Mouse (Mus musculus): ENCODE measurements around the gene Tmem50b.

Tmem50b gene

DNA sequence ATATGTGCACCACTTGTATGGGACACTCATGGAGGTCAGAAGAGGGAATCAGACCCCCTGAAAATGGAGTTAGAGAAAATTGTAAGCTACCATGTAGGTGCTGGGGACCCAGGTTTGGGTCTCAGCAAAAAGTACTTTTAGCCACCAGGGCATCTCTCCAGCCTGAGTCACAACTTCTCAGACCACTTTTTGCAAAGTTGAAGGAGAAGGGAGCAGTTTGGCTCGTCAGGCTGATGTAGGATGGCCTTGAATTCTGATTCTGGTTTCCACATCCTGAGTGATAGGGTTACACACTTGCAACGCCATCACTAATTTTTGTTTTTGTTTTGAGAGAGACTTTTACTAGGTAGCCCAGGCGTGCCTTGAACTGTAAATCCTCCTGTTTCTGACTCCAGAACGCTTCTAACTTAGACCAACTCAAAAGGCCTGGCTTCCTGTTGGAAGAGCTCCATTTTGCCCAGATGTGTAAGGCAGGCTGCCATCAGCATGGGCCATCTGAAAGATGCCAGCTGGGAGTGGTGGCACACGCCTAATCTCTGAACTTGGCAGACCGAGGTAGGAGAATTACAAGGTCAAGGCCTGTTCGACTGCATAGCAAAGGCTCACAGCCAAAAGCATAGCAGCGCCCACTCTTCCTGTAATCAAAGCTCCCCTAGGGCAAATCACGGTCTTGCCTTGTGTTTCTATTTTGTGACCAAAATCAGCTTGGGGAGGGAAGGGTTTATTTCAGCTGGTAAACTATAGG lies 12.1 kb upstream of the Tmem50b start:
- DNase-seq (ENCODE audit: low spot score in 2 of 2): no peak

DNA sequence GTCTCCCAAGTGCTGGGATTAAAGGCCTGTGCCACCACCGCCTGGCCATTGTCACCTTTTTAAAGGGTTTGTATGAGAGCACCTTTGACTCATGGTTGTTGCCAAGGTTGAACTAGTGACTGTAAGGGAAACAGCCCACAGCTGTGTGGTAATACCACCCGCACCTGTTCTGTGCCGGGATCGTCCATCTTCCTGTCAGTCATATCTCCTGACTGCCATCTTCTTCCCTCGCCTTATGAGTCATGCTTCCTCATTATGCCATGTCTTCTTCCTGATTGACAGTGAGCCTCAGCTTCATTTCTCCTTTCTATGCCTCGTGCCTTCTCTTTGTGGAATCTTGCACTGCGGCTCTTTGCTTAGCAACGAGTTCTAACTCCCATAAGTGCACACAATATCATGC lies 9.4 kb upstream of the Tmem50b start:
- DNase-seq (ENCODE audit: low spot score in 2 of 2): no peak

DNA sequence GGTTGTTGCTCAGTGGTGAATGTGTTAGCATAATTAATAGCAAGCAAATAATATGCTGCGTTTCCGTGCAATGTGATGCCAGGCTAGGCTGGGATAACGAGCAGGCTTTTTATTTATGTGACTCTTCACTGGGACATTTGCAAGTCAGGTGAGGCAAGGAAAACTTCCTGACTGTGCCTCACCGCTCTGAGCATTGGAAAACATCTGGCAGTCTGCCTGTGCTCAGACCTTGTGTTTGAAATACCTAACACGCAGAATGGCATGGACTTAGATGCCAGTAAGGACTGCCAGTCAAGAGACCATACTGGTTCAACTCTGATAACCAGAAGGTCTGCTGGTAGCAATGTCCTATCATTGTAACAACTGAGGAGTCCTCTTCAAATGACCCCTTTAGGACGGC lies 7.6 kb upstream of the Tmem50b start:
- no peak for DNase-seq (ENCODE audit: low spot score in 2 of 2)

DNA sequence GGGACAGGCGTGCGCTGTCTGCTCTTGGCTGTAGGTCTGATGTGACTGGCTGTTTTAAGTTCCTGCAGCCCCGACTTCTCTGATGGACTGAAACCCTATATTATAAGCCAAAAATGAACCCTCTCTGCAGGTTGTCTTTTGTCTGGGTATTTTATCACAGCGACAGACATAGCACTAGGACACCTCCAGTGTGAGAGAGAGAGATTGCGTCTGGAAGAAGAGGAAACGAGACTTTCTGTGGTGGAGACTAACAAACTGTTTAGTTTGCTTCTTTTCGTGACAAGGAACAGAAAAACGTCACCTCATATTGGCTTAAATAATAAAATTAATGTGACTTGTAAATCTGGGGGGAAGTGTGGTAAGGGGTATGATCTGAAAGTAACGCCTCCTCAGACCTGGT lies 4.1 kb upstream of the Tmem50b start:
- DNase-seq (ENCODE audit: low spot score in 2 of 2): no peak

DNA sequence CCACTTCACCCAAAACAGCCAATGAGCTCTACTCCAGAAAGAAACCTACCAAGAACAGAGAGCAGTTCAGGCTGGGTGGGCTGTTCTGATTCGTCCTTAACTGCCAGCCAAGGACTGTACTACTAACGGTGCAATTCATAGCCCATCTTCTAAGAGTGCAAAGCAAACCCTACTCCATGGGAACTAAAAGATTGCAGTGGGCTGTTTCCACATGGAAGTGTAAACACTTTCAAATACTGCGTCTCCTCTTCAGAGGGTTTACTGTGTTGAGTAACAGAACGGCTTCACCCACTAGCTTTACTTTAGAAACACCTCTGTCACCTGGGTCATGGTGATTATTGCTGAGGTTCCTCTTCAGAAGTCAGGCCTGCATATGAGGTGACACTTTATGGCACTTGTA lies 3.5 kb upstream of the Tmem50b start:
- no peak for DNase-seq (ENCODE audit: low spot score in 2 of 2)

DNA sequence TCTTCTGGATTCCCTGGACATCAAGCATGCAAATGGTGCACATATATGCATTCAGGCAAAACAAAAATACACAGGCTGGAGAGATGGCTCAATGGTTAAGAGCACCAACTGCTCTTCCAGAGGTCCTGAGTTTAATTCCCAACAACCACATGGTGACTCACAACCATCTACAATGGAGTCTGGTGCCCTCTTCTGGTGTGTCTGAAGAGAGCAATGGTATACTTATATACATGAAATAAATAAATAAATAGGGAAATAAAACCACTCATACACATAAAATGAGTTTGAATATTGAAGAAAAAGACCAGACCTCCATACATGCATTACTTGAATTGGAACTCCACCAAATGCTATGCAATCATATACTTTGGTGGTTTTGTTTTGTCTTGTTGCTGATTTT lies 1.6 kb upstream of the Tmem50b start:
- DNase-seq (ENCODE audit: low spot score in 2 of 2): no peak

DNA sequence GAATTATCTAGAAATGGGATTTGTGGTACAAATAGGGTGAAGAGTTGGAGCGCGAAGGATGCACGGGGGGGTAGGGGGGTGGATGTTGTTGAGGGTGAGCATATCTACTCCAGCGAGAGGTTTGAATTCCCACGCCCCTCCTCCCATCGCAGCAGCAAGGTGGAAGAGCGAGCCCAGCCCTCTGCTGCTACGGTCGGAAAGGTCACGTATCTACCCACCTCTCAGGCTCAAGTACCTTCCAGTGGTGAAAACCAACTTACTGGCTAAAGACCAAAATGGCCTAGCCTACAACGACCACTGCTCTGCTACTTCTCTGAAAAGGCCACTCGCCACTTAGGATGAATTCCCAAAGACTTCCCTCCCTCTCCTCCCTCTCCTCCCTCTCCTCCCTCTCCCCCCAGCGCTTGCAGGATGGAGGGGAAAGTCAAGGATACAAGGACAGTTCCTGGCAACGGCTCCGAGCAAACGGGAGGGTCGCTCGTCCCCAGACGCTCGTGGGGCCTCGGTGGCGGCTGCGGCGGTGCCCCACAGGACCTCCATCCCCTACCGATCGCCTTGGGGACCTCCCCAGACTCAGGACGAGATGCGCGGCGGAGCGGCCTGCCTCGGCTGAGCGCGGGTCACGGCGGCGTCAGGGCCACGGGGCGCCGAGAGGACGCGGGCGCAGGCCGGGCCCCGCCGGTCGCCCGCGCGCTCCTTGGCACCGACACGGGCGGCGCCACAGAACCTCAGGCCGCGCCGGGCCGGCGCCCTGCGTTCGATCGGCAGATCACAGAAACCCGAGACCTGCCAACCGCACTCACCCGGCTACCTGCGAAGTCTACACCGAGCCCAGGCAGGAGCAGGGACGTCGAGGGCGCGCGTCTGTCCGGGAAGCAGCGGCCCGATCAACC lies 575 bp downstream of the Tmem50b start:
- DNase-seq (ENCODE audit: low spot score in 2 of 2): no peak

DNA sequence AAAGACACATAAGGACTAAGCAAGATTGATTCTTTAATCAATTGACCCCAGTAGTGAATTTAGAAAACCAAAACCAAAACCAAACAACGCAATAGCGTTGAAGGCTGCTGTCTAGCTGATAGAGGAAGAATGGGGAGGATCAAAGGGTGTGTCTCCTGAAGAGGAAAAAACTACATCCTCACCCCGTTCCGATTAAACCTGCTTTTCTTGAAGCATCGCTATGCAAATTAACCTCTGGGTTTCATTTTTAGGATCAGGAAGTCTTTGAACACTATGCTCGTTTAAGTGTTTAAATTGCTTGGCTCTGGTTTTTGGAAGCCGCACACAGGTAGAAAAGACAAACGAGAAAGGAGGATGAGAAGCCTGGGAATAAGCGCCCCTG lies 1.2 kb downstream of the Tmem50b start:
- DNase-seq (ENCODE audit: low spot score in 2 of 2): no peak

DNA sequence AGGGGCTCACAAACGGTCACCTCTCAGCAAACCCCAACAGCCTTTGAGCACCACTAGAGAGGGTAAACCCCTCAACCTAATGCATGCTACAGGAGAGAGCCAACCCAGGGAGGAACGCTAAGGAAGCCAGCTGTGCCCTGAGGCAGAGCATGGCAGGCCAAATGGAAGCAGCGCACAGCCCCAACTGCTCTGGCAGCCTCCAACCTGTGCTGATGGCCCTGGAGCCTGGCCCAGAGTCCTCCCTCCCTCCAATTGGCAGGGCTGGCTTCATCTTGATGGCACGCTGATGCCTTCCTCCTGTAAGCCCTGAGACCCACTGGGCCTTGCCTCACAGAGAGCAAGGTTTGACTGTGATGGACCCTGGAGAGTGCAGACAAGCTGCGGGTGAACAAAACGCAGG lies 2.5 kb downstream of the Tmem50b start:
- no peak for DNase-seq (ENCODE audit: low spot score in 2 of 2)

DNA sequence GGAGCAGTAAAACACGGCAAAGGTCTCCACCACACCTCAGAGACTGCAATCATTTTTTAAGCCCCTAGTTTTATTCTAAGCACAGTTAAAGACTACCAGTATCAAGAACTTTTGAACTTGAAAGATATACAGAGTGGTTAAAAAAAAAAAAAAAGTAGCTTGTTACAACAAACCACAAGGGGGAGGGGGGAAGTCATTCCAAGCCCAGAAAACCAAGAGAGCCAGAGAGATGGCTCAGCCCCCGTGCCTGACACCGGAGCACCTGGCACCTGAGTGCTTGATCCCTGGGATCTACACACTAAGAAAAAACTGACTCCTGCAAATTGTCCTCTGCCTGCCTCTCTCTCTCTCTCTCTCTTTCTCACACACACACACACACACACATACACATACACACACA lies 4.3 kb downstream of the Tmem50b start:
- no peak for DNase-seq (ENCODE audit: low spot score in 2 of 2)

DNA sequence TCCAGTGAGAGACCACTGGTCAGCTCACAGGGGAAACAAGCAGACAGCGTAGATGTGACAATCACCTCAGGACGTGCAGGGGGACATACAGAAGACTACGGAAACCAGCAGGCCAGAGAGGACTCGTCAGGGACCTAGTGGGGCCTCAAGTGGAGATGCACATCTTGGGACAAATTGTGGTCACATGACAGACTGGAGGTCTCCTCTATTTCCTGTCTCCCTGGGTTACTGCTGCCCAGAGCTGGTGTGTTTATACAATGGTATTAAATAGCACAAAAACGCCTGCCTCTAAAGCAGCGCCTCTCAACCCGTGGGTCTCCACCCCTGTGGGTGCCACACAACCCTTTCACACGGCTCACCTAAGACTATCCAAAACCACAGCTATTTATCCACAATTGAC lies 5.4 kb downstream of the Tmem50b start:
- no peak for DNase-seq (ENCODE audit: low spot score in 2 of 2)

DNA sequence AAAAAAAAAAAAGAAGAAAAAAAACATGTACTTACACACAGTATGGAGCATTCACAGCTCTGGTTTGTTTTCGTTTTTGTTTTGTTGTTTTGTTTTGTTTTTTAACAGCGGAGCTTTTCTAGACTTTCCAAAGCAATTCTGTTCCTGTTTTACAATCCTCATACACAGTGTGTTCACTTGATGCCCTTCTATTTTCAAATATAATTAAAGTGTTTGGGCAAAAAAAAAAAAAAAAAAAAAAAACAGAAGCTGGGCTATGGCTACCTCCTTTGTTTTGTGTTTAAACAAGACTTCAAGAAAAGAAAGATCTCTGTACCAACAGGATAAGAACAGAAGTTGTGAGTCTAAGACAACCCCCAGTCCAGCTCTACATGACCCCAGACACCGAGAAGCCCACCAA lies 8.9 kb downstream of the Tmem50b start:
- no peak for DNase-seq (ENCODE audit: low spot score in 2 of 2)

DNA sequence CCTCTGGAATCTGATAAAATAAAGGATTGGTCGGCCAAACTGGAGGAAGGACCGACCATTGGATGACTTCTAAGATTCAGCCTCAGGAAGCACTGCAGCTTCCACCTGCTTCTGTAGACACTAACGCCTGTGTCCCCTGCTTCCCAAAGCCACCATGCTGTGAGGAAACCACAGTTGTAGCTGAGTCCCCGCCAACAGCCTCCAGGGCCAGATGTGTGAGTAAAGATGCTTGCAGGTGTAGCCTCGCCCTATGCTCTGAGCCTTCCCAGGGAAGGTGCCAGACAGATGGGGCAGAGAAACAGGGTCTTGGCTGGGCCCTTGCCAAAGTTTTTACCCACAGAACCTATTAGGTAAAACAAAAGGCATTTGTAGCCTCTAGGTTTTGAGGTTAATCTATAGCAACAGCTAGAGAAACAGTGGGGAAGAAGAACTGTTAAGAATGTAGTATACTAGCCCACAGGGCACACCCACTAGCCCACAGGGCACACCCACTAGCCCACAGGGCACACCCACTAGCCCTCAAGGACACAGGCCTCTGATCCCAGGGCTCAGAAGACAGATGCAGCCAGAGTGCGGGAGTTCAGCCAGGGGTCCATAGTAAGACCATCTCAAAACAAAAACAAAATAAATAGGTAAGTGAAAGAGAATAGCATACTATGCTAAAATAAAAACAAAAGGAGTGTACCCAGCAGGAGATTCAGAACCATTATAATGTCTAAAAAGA lies 9.7 kb downstream of the Tmem50b start:
- no peak for DNase-seq (ENCODE audit: low spot score in 2 of 2)

DNA sequence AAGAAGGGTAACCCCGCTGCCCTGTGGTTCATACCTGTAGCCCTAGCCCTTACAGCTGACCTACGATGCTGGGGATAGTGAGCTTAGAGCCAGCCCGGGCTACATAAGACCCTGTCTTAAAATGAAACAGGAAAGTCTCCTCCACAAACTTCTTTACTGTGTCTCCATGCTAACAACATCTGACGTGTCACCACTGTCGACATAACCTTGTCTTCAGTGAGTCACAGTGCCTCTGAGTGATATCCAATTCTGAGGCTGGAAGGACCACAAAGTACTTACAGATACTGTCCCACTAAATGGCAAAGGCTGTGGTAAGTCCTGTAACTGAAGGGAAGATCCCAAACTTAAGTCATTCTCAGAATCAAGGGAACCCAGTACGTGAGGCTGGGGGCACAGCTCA lies 11.4 kb downstream of the Tmem50b start:
- no peak for DNase-seq (ENCODE audit: low spot score in 2 of 2)

DNA sequence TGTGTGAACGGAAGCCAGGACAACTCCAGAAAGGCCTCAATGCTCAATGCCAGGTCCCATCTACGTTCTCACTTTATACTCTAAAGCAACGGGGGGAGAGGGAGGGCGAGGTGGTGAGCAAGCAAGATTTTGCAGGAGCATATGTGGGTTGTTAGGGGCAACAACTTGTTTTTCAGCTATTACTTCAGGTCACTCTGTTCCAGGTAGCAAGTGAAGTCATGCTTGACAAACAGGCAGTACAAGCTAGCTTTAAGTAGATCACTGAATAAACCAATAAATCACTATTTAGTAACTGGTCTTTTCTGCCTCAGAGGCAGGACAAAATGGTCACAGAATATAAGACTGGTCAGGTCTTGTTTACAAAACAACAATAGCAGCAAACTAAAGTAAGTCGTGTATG lies 12.0 kb downstream of the Tmem50b start:
- no peak for DNase-seq (ENCODE audit: low spot score in 2 of 2)

DNA sequence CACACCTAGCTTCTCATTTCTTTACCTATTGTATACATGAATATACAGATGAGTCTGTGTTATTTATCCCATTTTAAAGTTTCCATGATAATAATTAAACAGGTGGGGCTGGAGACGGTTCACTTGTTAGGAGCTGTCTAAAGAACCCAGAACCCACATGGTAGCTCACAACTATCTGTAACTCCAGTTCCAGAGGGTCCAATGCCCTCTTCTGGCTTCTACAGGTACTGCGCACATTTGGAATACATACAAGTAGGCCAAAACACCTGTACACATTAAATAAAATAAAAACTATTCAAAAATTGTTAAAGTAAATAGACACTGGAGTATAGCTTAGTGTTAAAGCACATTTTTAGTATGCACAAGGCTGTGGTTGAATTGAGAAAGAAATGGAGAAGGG lies 15.3 kb downstream of the Tmem50b start:
- no peak for DNase-seq (ENCODE audit: low spot score in 2 of 2)

DNA sequence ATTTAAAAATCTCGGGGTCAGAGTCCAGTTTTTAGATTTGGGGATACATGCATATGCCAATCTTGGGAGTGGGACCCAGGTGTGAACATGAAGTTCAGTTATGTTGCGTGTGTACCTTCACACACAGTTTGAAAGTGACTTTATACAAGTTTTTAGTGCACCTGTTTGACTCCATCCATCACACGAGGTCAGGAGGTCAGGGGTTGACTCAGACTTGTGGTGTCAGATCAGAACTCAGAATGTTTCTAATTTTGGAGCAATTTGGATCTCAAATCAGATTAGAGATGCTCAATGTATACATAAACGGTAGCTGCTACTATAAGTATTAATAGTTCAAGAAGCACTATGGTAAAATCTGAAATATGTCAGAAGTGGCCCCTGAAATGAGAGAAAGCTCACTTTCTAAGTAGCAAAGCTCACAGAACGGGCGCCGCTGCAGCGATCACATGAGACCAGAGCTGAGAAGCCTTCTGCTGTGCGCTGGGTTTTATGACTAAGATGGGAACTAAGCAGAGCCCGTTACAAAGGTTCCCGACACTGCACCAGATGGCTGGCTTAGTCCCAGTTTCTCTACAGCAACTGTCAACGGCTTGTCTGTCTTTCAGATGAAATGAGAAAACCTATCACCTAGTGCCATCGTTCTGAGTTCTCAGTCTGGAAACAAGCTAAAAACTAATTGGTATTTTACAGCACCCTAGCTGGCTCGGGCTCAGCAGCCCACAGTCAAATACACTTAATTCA lies 18.4 kb downstream of the Tmem50b start:
- no peak for DNase-seq (ENCODE audit: low spot score in 2 of 2)

DNA sequence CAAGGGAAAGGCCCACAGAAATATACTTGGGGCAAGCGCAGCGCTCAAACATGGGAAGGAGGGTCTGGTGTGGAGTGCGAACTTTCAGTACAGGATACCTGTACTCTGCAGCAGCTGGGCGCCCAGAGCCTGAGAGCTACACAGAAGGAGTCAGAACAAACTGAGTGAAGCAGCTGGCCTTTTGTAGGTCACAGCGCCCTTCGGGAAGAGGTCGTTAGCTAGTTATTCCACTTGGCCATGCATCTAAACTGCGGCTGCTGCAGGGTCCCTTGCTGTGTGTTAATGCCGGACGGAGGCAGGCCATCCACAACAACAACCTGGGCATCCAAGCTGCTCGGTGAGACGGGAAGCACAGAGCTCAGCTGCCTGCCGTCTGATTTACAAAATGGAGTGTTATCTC lies 22.4 kb downstream of the Tmem50b start:
- no peak for DNase-seq (ENCODE audit: low spot score in 2 of 2)

DNA sequence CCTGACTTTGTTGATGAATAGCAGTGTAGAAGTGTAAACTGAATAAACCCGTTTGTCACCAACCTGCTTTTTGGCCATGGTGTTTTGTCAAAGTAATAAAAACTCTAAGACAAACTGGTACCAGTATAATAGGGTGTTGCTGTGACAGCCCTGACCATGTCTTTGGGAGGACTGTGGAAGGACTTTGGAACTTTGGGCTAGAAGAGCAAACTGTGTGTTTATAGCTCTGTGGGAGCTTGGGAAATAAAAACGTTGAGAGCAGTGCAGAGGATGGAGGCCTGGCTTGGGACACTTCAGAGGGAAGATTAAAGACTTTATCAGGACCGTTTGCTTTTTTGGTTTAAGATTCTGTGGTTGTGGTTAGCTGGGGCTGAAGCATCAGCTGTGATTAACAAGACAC lies 26.5 kb downstream of the Tmem50b start:
- DNase-seq (ENCODE audit: low spot score in 2 of 2): no peak

DNA sequence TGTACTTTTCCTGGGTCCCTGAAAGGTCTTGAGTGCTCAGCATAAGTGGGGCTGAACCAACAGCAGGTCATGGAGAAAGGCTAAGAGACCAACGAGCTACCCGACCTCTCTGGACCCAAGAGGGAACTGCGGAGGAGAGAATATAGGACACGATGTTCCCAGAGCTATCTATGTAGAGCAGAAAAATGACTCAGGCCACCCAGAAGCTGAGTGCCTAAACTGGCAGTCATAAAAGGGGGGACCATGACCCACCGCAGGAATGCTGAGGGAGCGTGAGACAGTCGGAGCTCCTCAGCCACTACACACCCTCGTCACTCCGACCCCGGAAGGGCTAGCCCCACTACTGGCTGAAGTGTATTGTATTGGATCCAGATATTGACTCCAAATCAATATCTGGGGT lies 28.6 kb downstream of the Tmem50b start:
- no peak for DNase-seq (ENCODE audit: low spot score in 2 of 2)

DNA sequence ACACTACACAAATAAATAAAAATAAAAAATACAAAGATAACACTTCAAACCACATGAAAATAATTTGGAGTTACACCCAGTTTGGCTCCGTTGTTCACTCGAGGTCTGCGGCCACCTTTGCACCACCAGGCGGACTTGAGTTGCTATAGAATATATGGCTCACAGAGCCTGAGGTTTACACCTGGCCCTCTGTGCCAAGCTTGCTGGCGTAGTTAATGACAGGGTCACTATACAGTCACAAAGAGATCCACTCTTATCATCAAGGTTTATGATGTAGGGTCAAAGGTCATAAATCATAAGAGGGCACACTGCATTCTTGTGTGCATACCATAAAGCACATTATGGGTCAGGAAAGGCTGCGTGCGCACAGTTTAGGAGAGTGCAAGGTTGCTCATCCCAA lies 31.6 kb downstream of the Tmem50b start:
- DNase-seq (ENCODE audit: low spot score in 2 of 2): no peak

Measured in right cerebral cortex, postnatal 36 days (tissue).